ENCODE assay signal across 17 mouse cellular contexts in the genomic region with DNA sequence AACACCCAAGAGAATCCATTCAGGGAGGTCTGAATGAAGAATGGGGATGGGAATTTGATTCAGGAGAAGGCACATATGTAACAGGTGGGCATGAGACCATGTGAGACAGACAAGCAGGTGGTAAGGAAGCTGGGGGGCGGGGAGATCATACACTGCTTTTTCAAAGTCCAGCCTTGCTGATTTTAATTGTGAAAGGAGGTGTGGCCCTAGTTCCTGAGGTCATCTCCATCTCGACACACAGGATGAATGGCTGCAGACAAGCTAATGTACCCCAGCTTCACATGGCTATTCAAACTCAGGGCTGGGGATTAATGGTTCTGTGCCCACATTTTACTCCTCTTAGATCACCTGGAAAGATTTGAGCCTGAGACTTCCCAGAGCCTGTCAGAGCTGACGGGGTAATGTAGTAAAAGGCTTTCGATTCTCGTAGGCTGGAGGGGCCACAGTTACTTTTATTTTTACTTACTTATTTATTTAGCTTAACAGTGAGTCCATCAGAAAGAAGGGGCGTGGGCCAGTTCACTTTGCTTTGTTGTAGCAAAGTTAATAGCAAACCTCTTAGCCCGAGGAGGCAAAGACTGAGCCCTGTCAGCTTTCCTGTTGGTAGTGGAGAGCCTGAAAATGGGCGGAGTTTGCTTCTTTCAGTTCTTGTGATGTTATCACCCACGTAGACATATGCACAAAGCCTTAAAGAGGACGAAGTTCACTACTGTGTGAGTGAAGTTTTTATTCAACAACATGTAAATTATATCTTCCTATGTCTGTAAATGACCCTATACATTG.
"Had no signal": no experiment of that assay in that cellular context is flagged by ENCODE, and none has a peak within 500 bp of the region (broad histone marks: within the 10 kb centered on the region; RNA-seq: fewer than 3 reads in every experiment).

No protein-coding gene starts in this region.

- H3K4me1 ChIP-seq: limb, embryonic 12.5 days; limb, embryonic 15.5 days; megakaryocyte, embryonic 14.5 days had no signal

- H3K36me3 ChIP-seq: limb, embryonic 12.5 days; limb, embryonic 15.5 days had no signal

- H3K4me2 ChIP-seq: limb, embryonic 12.5 days; limb, embryonic 15.5 days; liver, embryonic 11.5 days; lung, embryonic 14.5 days; midbrain, embryonic 11.5 days had no signal

- H3K27me3 ChIP-seq: limb, embryonic 12.5 days; limb, embryonic 15.5 days; megakaryocyte, embryonic 14.5 days had no signal

- DNase-seq: kidney, adult 18-20 months; kidney, postnatal 10 days; kidney, postnatal 36 days; left cerebral cortex, postnatal 4 days; liver, postnatal 0 days; lung, embryonic 14.5 days; midbrain, embryonic 14.5 days; spleen, adult 18-20 months; thymus, adult 2 months; thymus, postnatal 14 days had no signal

- H3K9ac ChIP-seq: limb, embryonic 12.5 days; limb, embryonic 15.5 days; liver, embryonic 14.5 days; liver, postnatal 0 days; lung, embryonic 14.5 days had no signal

- H3K27ac ChIP-seq: limb, embryonic 12.5 days; limb, embryonic 15.5 days; liver, embryonic 14.5 days had no signal

- H3K4me3 ChIP-seq: limb, embryonic 12.5 days; limb, embryonic 15.5 days; megakaryocyte, embryonic 14.5 days had no signal

- H3K9me3 ChIP-seq: limb, embryonic 12.5 days; limb, embryonic 15.5 days had no signal

- ATAC-seq: liver, postnatal 0 days; lung, postnatal 0 days had no signal
